Mouse (Mus musculus) limb, embryonic 14.5 days (tissue): Measurements from ENCODE around the gene Rpl38. TPM values are rescaled to one million over a fixed set of nuclear protein-coding genes. Genes with fewer than 3 reads are reported as not detected.
A peak's percentile ranks its signal among the peaks of the same experiment; 100 is the strongest.
"Not testable (repeated sequence)": the region's sequence is repeated elsewhere in the genome, so short reads cannot be mapped to it uniquely, and the experiment has no call there.

Source experiments
- ATAC-seq: fragments of 200-750 bp; cut with Nextera tagmentation; 2 replicates; pipeline ENCODE4 v1.8.0; 2017; ENCODE audit warnings: low read depth, moderate number of reproducible peaks, moderate TSS enrichment; ENCODE audit not compliant: low FRiP score
- DNase-seq: peaks from one replicate; pipeline ENCODE4 v3.0.0-alpha.2; 2015; ENCODE audit warnings: low spot score
- H3K27ac ChIP-seq: fragments of 300-500 bp; sonication (generic); replicated peaks from 2 replicates; pipeline ENCODE4 v1.5.1; 2014; ENCODE audit warnings: low read depth, mild to moderate bottlenecking, low read length, moderate library complexity, mixed read lengths
- H3K27me3 ChIP-seq: fragments of 300-500 bp; sonication (generic); 2 replicates; pipeline ENCODE4 v1.6.1; 2014; ENCODE audit warnings: low read length, mixed read lengths; ENCODE audit not compliant: control insufficient read depth, insufficient read depth
- H3K36me3 ChIP-seq: fragments of 300-500 bp; sonication (generic); 2 replicates; pipeline ENCODE4 v1.6.1; 2014; ENCODE audit warnings: mild to moderate bottlenecking, low read length, moderate library complexity, mixed read lengths; ENCODE audit not compliant: control insufficient read depth, insufficient read depth
- H3K4me1 ChIP-seq: fragments of 300-500 bp; sonication (generic); 2 replicates; pipeline ENCODE4 v1.6.1; 2014; ENCODE audit warnings: antibody characterized with exemption, low read length, mixed read lengths; ENCODE audit not compliant: control insufficient read depth, insufficient read depth
- H3K4me2 ChIP-seq: fragments of 300-500 bp; sonication (generic); replicated peaks from 2 replicates; pipeline ENCODE4 v1.6.1; 2014; ENCODE audit warnings: low read depth, mild to moderate bottlenecking, low read length, moderate library complexity; ENCODE audit not compliant: severe bottlenecking
- H3K4me3 ChIP-seq: fragments of 300-500 bp; sonication (generic); replicated peaks from 2 replicates; pipeline ENCODE4 v1.5.1; 2014; ENCODE audit warnings: low read length
- H3K9ac ChIP-seq: fragments of 300-500 bp; sonication (generic); 2 replicates; pipeline ENCODE4 v1.6.1; 2014; ENCODE audit warnings: mild to moderate bottlenecking, low read depth, low read length, moderate library complexity; ENCODE audit not compliant: severe bottlenecking
- H3K9me3 ChIP-seq: fragments of 300-500 bp; sonication (generic); 2 replicates; pipeline ENCODE4 v1.6.1; 2016; ENCODE audit warnings: low read length; ENCODE audit not compliant: control insufficient read depth
- POLR2A ChIP-seq: fragments of 200-500 bp; IDR thresholded peaks from 2 replicates; pipeline ENCODE4 v1.8.0; 2012; ENCODE audit warnings: inconsistent platforms, mild to moderate bottlenecking, moderate library complexity, borderline replicate concordance; ENCODE audit not compliant: insufficient read depth, insufficient read length; ENCODE audit errors: extremely low read depth
- WGBS: fragments of 180-500 bp; shearing (Covaris S2); extraction: QIAGEN DNeasy Blood & Tissue Kit; methylation state at CpG from one replicate; pipeline ENCODE4 v1.1.7; 2014; 5-methylcytosine and 5-hydroxymethylcytosine counted together
- polyA plus RNA-seq, 2 experiments: library from polyadenylated mRNA; depleted of rRNA in 1 of 2; stranded (reverse) in 1 of 2; unstranded in 1 of 2; fragments of >200 nt; fragmentation: Nextera tagmentation in 1 of 2; extraction: Ambion mirVana in 1 of 2; gene quantifications; 2 replicates each; pipeline versions ENCODE4 v1.2.1 to v1.2.3; 2012 to 2014

Rpl38 gene
- polyA plus RNA-seq, 2 experiments = 1,139 to 2,419 TPM

DNA sequence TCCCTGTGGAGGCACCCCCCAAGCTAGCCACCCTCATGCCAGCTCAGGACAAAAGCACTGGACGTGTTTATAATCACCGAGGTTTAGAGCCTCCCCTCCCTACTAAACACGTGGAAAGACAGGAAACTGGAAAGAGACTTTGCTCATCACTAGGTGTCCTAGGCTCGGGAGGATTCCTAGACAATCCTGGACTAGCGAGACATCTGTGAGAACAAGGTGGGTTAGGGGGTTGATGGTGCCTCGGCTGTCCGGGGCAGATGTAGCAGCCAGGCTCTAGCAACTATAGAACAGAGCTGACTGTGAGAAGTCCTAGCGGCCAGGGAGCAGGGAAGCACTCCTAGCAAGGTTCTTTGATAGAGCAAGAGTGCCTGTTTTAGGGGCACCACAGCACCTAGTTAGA, 5.9 kb downstream of the Rpl38 start:
- Histone ChIP-seq H3K4me3 (no peak overlapping the region), H3K4me1 (peaks cover 24% of the 10 kb centered on the region), H3K9ac (no peak overlapping the region), H3K27me3 (no peaks in the 10 kb centered on the region), H3K9me3 (no peaks in the 10 kb centered on the region), H3K4me2 (no peak overlapping the region), H3K36me3 (peaks cover 40% of the 10 kb centered on the region), H3K27ac (no peak overlapping the region)
- 53% methylated on average over 8 of the region's 8 CpGs for WGBS
- no peak for TF ChIP-seq POLR2A
- no peak for ATAC-seq
- DNase-seq = no peak

DNA sequence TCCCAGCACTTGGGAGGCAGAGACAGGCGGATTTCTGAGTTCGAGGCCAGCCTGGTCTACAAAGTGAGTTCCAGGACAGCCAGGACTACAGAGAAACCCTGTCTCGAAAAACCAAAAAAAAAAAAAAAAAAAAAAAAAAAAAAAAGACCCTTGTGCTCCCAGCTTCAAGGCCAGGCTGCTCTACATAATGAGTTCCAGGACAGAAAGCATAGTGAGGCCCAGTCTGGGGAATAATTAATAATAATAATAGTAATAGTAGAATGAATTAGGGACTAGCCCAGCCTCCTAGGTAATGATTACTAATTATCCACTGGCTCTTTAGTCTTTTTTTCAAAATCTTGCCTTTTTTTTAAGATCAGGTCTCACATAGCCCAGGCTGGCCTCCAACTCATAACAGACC, 6.5 kb downstream of the Rpl38 start:
- DNase-seq, H3K9me3 ChIP-seq, ATAC-seq, H3K27me3 ChIP-seq, H3K27ac ChIP-seq, H3K9ac ChIP-seq: not testable (repeated sequence)
- H3K36me3 ChIP-seq = peaks cover 40% of the 10 kb centered on the region
- 83% methylated on average over 2 of the region's 3 CpGs for WGBS
- peak overlapping the region; percentile 93 for H3K4me2 ChIP-seq
- H3K4me1 ChIP-seq = peaks cover 24% of the 10 kb centered on the region
- peak overlapping the region; percentile 62 for H3K4me3 ChIP-seq

DNA sequence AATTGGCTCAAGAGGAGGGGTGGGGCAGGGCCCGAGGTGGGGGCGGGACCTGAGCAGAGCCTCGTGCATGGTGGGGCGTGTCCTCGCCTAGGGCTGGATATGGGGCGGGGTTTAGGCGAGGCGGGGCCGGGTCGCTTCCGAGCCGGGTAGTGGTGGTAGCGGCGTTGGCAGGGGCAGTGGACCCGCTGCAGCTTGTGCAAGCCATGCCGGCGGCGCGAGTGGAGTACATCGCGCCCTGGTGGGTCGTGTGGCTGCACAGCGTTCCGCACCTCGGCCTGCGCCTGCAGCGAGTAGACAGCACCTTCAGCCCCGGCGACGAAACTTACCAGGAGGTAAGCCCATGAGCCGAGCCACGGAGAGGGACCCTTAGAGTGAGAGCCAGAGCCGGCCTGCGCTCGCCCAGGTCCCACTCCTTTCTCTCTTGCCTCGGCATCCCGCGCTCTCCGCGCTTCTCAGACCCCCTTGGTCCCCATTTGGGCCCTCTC, 7.1 kb downstream of the Rpl38 start, which contains the start of gene Ttyh2:
TSS of gene Ttyh2 (plus strand) at position 91 of the 485 bp plus-strand sequence.
- Histone ChIP-seq H3K36me3 (peaks cover 37% of the 10 kb centered on the region), H3K4me1 (peaks cover 18% of the 10 kb centered on the region), H3K27ac (0 out of 2 replicates have a peak within 1 kb of the TSS, but pooled peaks have one; percentile 19), H3K9ac (peak within 1 kb of the TSS; percentile 68), H3K4me2 (peak within 1 kb of the TSS; percentile 93), H3K27me3 (no peaks in the 10 kb centered on the region), H3K4me3 (peak within 1 kb of the TSS; percentile 62), H3K9me3 (no peaks in the 10 kb centered on the region)
- under 1% methylated on average over 33 of the region's 40 CpGs for WGBS
- ATAC-seq (peak; percentile 85), DNase-seq (peak; percentile 89)
- TF ChIP-seq POLR2A = 0 out of 2 replicates have a peak, but pooled peaks have one; percentile 26

DNA sequence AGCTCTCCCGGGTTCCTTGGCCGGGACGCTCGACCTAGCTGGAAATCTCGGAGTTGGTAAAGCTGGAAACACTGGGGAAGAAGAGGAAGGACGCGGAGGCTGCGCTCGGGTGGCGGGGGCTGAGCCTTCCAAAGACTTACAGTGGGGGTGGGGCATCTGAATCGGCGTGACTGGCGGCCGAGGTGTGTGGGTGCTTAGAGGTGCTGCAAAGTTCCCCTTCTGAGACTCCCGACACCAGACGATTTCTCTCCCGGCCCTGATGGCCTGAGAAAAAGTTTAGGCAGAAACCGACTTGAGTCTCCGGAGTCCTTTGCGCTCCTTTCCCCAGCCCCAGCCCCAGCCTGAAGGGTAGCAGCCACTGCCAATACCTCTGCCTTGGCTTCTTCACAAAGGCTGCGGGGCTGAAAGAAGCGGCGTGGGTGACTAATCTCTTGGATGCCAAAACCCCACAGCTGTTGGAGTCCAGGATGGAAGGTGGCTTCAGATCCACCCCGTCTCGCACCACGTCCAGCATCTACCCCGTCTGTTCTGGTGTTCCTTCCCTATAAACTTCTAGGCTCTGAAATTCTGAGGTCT, 7.6 kb downstream of the Rpl38 start:
- Histone ChIP-seq H3K27me3 (no peaks in the 10 kb centered on the region), H3K9me3 (no peaks in the 10 kb centered on the region), H3K4me1 (peaks cover 16% of the 10 kb centered on the region), H3K36me3 (peaks cover 32% of the 10 kb centered on the region), H3K4me2 (peak overlapping the region; percentile 93), H3K9ac (peak overlapping the region; percentile 68), H3K4me3 (peak overlapping the region; percentile 62), H3K27ac (0 out of 2 replicates have a peak overlapping the region, but pooled peaks have one; percentile 19)
- peak; percentile 5 for ATAC-seq
- 4% methylated on average over 27 of the region's 27 CpGs for WGBS
- DNase-seq = no peak
- TF ChIP-seq POLR2A = no peak

DNA sequence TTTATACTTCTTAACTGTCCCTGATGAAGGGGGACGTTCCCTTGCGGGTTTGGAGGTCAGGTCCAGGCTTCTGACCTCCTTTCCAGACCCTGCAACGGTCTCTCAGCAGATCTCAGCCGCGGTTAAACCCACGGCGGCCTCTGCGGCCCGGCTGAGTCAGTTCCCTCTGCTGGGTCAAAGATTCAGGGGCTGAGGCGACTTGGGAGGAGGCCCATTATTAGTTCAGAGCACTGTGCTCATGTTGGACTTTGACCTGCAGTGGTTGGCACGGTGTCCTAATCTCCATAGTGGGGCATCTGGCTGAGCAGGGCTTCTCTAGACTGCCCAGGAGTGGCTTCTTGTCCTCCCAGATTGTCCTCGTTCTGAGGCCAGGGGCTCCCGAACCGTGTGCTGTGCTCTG, 8.1 kb downstream of the Rpl38 start:
- 8% methylated on average over 14 of the region's 14 CpGs for WGBS
- ATAC-seq = no peak
- peak overlapping the region; percentile 62 for H3K4me3 ChIP-seq
- H3K27ac ChIP-seq = no peak overlapping the region
- peak overlapping the region; percentile 93 for H3K4me2 ChIP-seq
- H3K36me3 ChIP-seq = peaks cover 27% of the 10 kb centered on the region
- DNase-seq = no peak
- peaks cover 16% of the 10 kb centered on the region for H3K4me1 ChIP-seq
- peak overlapping the region; percentile 68 for H3K9ac ChIP-seq
- H3K9me3 ChIP-seq = no peaks in the 10 kb centered on the region
- no peaks in the 10 kb centered on the region for H3K27me3 ChIP-seq
- no peak for TF ChIP-seq POLR2A
